Mouse (Mus musculus): Measurements from ENCODE around the gene Pde9a.

Gene Pde9a

DNA sequence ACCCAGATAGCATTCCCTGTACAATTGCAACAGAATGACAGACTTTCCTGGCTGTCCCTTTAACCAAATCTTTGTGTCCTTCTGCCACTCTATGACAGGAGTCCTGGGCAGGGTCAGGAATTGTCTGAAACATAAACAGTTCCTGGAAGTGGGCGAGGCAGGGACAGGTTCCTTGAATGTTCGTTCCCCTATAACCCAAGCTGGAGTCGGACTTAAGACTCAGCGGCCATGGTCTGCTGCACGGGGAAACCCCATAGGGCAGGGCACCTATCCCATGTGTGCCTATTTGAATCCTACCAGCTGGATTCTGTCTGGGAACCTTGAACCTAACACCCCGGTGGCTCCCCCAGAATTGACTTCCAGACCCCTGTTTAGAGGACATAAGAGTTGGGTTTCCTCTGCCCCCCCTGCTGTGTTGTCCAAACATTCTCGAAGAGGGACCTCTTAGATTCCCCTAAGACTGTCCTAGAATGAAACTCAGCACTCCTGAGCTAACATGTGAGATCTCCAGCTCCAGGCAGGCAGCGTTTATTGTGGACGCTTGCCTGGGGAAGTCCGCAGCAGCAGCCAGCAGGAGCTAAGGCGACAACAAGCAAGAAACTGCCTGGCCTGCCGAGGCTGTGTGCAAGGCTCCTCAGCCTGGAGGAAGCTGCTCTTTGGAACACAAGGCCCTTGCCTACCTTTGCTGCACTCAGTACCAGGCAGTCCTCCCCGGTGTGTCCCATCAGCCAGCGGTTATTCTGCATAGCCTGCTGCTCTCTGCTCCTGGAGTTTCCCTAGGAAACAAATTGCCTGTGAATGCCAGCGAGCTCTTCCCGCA is 48.2 kb downstream of the Pde9a start:
- DNase-seq, result no peak

DNA sequence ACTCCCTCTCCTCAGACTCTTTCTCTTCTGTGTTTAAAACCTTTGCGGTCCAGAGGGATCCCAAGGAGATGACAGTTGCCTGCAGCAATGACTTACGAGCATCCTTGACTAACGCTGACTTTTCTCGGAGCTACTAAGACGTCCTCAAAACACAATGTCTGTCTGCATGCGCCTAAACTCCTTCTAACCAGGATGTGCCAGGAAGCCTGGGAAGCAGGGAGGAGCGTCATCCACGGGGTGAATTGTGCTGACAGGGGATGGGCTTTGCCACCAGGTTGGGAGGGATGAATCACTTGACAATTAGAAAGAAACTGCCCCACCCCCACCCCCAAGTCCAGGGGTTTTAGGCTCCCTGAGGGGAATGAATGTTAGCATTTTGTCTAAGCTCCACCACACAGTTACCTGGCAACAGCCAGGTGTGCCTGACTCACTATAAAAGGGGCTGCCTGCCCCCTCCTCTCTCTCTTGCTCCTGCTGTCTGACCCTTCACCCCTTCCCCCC is 48.9 kb downstream of the Pde9a start:
- no peak for DNase-seq

DNA sequence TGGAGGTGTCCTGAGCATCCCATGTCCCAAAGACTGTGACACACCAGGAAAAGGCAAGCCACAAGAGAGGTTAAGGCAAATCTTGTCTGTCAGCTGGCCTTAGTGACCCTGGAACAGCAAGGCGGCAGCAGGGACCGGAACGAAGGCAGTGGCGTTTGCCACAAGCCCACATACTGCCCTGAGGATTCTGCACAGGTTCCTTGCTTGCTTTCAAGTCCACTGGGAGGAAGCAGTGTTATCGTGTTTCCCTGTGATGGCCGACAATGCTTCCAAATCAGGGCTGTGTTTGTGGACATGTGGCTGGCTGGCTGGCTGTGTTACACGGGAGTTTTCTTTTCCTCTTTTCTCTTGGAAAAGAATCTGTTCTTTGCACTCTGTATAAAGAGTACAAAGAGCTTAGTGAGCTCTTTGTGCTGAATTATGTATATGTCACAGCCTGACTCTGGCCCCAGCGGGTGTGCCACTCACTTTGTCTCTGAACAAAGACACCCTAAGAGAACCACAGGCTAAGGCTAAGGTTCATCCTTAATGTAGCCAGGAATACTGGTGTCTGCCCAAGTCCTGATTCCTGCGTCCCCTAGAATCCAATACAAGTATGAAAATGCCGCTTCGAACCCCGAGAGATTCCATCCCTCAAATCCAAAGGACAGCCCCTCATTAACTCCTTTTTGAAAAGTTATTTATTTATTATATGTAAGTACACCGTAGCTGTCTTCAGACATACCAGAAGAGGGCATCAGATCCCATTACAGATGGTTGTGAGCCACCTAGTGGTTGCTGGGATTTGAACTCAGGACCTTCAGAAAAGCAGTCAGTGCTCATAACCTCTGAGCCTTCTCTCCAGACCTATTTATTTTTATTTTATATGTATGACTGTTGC is 50.2 kb downstream of the Pde9a start:
- no peak for DNase-seq

DNA sequence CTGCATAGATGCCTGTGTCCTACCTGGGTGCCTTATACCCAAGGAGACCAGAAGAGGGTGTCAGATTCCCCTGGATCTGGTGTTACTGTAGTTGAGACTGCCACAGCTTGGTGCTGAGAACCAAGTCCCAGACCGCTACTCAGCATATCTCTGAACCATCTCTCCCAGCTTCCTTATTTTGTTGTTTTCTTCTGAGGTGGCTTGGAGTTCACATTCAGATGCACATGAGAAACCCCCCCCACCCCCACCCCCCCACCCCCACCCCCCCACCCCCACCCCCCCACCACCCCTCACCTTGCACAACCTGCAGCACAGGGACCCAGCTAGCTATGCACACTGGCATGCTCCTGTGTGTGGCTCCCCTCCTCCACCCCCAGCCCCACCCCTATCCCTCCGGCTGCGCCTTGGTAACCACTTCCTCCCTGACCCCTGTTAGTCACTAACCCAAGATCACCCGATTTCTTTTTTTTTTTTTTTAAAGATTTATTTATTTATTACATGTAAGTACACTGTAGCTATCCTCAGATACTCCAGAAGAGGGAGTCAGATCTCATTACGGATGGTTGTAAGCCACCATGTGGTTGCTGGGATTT is 50.9 kb downstream of the Pde9a start:
- DNase-seq, result no peak

DNA sequence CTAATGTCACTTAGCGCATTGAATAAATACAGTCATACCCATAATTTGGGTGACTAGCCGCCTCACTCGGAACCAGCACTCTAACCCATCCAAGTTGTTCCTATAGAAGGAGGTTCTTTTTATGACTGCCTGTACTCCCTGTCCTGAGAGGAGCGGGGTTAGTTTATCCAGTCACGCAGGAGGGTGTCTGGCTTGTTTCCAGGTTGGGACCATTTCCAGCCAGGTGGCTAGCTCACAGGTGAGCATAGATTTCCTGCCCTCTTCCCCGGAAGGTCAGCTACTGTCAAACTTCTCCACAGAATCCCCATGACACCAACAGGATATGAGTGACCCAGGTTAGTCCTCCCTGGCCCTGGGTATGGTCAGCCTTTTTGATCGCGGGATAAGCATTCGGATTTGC is 51.5 kb downstream of the Pde9a start:
- DNase-seq, result peak; percentile 52 to 59

DNA sequence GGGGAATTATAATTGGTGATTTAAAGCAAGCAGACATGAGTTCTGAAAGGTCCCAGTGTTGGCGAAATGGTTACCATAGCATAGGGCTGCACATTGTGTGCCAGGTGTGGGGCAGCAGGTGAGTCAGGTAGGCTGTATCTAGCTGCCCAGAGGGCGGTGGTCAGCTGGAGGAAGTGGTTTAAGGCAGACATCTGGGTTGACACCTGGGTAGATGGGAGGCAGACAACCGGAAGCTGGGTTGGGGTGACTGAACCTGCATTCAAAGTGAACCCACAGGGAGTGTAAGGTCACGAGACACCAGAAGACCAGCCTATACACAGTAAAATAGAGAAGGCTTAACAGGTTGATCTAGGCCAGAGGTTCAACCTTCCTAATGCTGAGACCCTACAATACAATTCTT is 54.0 kb downstream of the Pde9a start:
- no peak for DNase-seq

DNA sequence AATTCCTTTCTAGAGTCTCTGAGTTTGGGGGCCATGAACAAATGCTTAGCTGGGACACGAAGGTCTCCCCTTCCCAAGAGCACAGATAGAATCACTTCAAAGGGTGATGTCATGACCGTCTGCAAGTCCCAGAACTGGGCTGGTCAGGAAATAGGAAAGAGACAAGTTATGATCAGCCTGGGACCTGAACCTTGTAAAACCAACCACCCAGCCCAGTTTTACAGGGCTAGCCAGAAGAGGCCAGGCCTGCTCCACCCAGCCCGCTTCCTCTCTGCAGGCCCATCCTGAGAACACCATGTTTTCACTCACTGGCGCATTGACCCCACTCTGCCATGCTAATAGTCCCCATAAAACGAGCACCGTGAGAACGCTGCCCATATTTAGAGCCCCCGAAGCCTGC is 56.5 kb downstream of the Pde9a start:
- DNase-seq, result no peak

DNA sequence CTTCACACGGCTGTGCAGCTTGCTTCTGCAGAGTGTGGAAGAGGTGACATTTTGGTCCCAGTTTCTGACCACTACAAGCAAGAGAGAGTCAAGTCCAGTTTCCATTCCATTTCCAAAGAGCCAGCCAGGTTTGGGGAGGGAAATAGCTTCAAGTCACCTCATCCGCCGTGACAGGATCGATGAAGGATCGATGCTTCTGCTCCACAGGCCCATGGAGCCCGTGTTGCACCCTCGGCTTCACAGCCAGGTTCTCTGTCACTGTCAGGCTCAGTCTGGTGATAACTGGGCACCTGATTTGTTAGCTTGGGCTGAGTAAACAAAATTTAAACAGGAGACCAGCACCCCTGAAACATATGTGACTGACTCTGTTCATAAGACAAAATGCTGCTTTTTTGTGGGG is 58.2 kb downstream of the Pde9a start:
- DNase-seq, result no peak

DNA sequence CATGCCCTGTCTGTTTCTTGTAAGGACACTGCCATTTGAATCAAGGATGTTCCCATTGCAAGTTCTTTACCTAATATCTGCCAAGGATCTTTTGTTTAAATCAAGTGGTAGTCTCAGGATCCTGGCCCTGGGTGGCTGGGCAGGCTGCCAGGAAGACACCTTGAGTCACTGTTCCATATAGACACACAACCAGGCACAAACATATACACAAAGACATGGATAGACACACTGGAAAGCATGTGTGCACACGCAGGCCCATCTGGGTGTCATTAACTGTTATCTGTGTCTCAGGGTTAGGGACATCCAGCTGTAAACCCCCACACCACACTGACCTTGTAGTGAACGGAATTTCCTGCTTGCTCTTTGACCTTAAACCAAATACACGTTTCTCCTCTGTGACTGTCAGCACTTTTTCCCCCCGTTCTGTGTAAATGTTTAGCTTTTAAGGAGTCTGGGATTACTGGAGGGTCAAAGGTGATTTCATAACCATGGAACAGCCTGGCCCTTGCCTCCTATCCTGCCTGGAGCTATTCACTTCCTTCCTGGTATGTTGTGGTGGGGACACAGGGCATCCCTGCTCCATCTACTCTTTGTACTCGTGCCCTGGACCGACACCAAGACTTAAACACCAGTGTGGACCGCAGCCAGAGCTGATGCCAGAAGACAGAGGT is 59.2 kb downstream of the Pde9a start:
- DNase-seq, result no peak

DNA sequence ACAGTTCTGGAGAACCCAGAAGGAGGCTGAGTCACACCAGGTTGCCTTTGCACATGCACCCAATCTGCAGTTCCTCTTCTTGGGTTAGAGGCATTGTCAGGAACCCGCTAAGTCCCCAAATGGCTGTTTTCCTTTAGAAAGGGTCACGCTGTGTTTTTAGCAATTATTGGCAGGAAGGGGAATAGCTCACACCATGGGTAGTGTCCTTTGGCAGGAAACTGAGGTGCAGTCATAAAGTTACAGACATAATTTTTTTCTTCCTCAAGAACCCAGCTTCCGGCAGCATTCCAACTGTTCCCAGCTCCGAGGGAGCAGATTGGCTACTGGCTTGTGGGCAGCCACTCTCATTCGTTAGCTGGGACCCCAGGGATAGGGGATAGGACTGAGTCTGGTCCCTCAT is 61.8 kb downstream of the Pde9a start:
- peak; percentile 71 to 75 for DNase-seq

DNA sequence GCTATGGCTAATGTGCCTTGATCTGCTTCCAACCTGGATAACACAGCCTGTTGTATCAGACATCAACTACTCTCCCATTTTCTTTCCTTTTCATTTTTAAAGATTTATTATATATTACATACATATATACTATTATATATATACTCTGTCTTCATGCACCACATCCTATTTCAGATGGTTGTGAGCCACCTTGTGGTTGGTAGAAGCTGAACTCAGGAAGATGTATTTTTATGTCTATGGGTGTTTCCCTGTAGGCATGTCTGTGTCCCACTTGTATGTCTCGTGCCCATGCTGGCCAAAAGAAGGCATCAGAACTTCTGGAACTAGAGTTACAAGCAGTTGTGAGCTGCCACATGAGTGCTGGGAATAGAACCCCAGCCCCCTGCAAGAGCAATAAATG is 62.5 kb downstream of the Pde9a start:
- no peak for DNase-seq

DNA sequence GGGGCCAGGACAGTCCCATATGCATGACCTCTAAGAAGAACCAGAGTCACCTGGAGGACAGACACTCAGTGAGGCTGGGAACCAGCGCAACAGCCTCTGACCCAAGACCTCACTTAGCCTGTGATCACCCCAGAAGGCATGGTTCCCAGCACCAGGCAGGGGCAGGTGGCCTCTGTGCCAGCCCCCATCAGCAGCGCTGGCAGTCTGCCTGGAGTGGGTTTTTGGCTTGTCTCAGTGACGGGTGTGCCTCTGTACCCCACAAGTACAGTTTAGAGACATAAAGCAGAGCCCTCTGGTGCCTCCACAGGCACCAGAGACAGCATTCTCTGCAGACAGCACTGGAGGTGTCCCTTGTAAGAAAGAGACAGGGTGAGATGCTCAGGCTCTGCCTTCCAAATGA is 64.2 kb downstream of the Pde9a start:
- DNase-seq, result peak; percentile 86 to 90

DNA sequence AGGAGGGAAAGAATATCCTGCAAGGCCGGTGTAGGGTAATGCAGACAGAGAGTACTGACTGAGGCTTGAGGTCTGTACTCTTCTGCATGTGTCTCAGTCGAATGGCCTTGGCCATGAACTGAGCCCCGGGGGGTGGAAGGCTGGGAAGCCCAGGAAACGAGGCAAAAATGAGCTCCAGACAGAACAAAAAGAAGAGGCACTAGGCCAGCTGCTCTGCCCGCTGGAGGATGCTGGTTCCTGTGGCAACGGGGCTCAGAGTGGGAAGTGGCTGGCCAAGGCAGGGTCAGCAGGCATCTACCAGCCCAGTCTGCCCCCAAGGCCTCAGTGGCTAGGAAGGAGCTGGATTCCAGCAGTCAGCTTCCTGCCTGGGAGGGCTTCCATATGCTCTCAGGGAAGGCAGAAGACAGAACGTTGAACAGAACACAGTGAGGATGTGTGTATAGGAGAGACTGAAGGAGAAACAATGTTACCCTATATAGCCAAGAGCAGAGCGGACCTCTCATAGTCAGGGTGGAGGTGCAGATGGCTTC is 65.2 kb downstream of the Pde9a start:
- DNase-seq, result peak; percentile 82 to 85

DNA sequence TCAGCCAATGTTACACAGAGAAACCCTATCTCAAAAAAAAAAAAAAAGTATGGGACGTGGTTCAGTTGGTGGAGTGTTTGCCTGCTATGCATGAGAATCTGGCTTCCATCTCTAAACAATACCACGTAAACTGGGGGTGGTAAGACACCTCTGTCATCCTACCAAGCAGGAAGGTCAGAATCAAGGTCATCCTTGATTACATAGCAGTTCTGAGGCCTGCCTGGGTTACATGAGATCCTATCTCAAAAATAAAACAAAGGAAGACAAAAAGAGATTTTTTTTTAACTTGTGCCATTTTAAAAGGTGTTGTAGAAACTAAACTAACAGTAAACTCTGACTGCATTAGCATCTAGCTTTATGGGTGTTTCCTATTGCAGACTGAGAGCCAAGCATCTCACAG is 66.8 kb downstream of the Pde9a start:
- no peak for DNase-seq

DNA sequence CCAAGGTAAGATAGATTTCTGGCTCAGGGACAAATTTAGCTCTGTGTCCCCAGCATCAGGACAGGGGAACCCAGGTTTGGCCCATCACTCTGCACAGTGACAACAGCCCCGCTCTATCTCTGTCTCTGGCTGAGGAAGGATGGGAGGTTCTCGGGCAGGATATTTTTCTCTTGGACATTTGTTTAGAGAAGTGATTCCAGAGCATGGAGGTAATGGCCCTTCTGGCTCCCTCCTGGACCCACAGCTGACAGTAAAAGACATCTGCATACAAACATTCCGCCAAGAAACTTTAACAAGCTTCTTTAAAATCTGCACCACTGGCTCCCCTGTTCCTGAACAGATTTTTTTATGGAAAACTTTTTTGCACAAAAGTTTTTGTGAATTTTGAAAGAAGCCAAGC is 67.5 kb downstream of the Pde9a start:
- no peak for DNase-seq

DNA sequence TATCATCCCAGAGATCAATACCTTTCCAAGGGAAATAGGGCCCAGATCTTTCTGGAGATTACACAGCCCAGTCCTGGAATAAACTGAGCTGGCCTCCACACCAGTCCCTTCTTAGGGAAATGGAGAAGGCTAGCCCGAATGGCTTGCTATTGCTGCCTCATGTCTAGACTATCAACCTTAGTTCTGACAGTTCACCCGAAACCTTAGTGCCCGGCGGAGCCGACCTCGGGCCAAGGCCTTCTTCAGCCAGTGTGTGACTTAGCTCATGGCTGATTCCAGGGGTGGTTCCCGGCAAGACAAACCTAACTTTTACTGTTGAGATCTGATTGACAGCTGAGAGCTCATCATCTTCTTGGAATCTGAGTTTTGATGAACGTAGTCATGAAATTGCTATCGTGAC is 68.0 kb downstream of the Pde9a start:
- no peak for DNase-seq

DNA sequence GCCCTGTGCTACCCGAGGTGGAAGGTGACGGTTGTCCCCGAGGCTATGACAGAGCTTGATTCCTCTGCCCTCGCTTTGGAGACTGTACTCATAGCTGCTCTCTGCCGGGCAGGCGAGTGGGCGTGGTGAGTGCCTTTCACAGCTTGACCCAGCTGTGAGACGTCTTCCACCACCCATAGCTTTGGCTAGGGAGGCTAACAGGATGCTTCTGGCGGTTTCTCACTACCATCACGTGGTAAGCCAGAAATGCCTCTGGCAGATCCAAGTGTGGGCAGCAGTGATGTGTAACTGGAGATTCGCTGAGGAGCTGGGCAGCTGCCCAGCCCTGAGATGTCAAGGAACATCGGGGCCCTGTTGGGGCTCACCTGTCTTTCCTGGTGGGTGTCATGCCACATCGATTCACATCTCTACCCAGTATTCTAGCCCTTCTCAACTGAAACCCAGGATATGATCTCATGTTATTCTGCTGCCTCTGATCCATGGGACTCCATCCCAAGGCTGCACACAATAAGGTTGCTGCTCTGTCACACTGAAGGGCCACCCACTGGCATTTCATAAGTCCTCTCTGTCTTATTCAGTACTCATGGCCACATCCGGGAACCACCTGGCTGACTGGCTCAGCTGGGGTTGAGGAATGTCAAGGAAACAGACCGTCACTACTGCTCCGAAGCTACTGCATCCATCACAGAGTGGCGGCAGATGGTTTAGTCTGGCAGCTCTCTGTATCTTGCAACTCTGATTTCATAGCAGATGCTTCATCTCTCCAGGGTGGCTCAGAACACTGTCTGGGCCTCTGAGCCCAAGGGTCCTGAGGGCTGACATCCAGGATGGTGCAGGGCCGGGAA is 70.9 kb downstream of the Pde9a start:
- peak; percentile 67 to 77 for DNase-seq

DNA sequence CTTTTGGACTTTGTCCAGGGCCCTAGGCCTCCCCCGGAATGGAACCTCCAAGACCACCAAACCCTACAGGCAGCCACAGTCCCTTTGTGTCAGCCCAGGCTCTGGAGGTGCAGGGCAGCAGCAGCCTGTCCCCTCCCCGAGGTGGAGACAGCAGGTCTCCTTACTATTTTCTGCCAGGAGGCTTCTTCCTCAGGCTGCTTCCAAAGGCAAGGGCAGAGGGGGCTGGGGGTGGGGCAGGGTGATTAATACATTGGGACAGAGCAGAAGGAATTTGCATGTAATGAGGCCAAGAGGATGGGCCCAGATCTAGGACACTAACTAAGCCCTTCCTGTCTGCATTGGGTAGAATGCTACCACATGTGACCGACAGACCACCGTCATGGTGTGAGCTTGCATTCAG is 74.4 kb downstream of the Pde9a start:
- DNase-seq, result peak; percentile 65 to 72

DNA sequence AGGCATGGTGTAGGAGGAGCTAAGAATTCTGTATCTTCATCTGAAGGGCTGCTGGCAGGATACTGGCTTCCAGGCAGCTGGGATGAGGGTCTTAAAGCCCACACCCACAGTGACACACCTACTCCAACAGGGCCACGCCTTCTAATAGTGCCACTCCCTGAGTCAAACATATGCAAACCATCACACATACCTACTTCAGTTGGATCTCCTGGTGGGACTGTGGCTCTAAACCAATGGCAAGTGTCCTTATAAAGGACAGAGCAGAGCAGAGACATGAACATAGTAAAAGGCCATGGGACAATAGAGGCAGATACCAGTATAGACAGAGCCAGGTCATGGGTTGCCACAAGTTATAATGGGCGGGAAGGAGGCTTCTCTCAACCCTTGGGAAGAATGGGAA is 76.5 kb downstream of the Pde9a start:
- DNase-seq, result no peak

DNA sequence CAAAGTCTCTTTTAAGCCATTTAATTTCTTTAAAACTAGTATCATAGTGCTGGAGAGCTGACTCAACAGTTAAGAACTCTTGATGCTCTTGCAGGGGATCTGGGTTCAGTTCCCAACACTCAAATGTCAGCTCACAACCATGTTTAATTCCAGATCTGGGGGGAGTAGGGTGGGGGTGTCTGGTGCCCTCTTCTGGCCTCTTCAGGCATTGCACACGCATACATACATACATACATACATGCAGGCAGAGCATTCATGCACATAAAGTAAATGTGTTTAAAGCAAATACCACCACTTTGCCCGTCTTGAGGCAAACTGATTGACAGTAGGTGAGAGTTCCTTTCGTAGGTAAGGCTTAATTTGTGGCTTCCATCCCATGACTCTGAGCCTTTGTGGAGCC is 80.8 kb downstream of the Pde9a start:
- DNase-seq, result peak in 1 of 2 experiments; percentile 35

DNA sequence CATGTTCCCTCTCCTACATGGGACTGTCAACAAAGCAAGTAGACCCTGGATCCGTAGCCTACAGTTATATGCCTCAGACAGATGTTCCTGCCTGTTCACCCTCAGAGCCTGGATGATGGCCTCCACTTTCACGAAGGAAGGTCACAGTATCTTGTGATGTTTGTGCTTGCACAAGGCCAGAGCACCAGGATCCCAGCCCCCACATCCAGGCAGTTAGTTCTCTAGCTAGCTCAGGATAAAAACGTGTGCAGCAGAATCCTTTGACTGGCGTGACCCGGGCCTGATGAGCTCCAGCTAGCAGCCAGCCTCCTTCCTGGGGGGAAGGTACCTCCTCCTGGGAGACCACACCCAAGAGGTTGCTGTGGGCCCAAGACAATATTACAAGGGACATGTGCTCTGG is 82.5 kb downstream of the Pde9a start:
- no peak for DNase-seq
